Mouse (Mus musculus): ENCODE results near the gene Atpif1.
"Not testable (repeated sequence)": the region's sequence is repeated elsewhere in the genome, so short reads cannot be mapped to it uniquely, and the experiment has no call there.

Atpif1 gene

DNA sequence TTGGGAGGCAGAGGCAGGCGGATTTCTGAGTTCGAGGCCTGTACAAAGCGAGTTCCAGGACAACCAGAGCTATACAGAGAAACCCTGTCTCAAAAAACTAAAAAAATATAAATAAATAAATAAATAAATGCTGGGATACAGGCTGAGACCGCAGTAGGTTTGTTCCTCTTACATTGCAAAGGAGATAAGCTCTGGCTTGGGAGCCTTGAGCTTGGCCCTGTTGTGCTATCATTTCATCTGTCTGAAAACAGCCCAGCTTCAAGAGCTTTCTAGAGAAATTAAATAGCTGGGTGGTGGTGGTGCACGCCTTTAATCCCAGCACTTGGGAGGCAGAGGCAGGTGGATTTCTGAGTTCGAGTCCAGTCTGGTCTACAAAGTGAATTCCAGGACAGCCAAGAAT is 31.8 kb downstream of the Atpif1 start:
- in situ Hi-C loops (cut with MboI; ENCODE audit: unreplicated experiment in 2 of 2) = loop anchor here (25.0 kb wide), 2 partner anchors 514 to 1539 kb away; no protein-coding TSS in a partner anchor

- in situ Hi-C loops (cut with MboI; ENCODE audit: unreplicated experiment in 2 of 2) = no loop called here
Measured at GRCm38 (mm10) chr4:132494271-132494918, 39.1 kb downstream of the Atpif1 start.

GRCm38 (mm10) chr4:132492178-132493060 is 41.0 kb downstream of the Atpif1 start:
- in situ Hi-C loops (cut with MboI; ENCODE audit: unreplicated experiment in 2 of 2) = no loop called here

- in situ Hi-C loops (cut with MboI; ENCODE audit: unreplicated experiment in 2 of 2) = no loop called here
Measured at GRCm38 (mm10) chr4:132491748-132492147, 41.7 kb downstream of the Atpif1 start.

GRCm38 (mm10) chr4:132491057-132491456 is 42.4 kb downstream of the Atpif1 start:
- in situ Hi-C loops (cut with MboI; ENCODE audit: unreplicated experiment in 2 of 2) = no loop called here

GRCm38 (mm10) chr4:132490273-132491010 is 43.0 kb downstream of the Atpif1 start:
- in situ Hi-C loops (cut with MboI; ENCODE audit: unreplicated experiment in 2 of 2) = no loop called here

GRCm38 (mm10) chr4:132488976-132489375 is 44.5 kb downstream of the Atpif1 start:
- in situ Hi-C loops (cut with MboI; ENCODE audit: unreplicated experiment in 2 of 2) = no loop called here

DNA sequence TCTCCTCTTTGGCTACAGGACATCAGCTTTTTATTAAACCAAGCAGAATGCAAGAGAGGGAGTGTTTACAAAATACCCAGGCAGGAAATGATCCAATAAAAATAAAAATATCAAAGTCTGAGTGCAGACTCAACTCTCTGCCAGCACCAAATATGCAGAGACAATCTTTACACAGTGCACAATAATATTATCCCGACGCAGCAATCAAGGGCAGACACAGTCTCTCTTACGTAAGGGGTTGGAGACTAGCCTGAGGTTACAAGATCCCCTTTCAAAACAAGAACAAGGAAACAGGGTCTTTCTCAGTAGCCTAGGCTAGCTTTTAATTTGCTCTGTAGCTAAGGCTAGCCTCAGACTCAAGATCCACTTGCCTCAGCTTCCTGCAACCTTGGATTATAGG is 44.9 kb downstream of the Atpif1 start:
- in situ Hi-C loops (cut with MboI; ENCODE audit: unreplicated experiment in 2 of 2) = no loop called here

DNA sequence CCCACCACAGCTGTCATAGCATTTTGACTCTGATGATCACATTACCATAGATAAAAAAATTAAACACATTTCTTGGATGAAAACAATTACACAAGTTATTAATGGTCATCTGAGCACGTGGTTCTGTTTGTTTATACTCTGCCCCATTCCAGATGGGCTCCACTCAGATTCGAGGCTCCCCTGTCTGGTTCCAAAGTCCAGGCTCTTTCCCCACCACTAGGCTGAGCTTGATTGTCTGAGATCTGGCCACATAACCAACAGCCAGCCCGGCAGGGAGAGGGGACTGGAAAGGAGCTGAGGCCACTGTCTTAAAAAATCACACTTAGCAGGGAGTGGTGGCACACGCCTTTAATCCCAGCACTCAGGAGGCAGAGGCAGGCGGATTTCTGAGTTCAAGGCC is 48.6 kb downstream of the Atpif1 start:
- in situ Hi-C loops (cut with MboI; ENCODE audit: unreplicated experiment in 2 of 2) = no loop called here

DNA sequence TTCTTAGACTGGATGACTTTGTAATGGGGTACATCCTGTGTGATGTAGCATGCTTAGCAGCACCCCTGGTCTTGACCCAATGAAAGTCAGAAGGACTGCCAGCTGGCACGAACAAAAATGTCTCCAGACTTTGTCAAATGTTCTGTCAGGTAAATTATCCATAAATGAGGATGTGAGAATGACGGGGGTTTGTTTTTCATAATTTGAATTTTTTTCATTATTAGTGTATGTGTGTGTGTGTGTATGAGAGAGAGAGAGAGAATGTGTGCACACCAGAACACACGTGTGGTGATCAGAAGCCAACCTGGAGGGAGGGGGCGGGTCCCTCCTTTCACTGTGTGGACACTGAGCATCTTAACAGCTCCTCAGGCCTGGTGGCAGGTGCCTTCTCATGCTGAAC is 49.2 kb downstream of the Atpif1 start:
- in situ Hi-C loops (cut with MboI; ENCODE audit: unreplicated experiment in 2 of 2) = no loop called here

GRCm38 (mm10) chr4:132482956-132483608 is 50.4 kb downstream of the Atpif1 start:
- in situ Hi-C loops (cut with MboI; ENCODE audit: unreplicated experiment in 2 of 2) = no loop called here

- in situ Hi-C loops (cut with MboI; ENCODE audit: unreplicated experiment in 2 of 2) = not testable (repeated sequence)
Measured at GRCm38 (mm10) chr4:132482104-132482503, 51.4 kb downstream of the Atpif1 start.

All from v-Abl transformed pro-B cells (cell line).